Mouse (Mus musculus): ENCODE results near the gene Map3k3. TPM values are rescaled to one million over a fixed set of nuclear protein-coding genes. Genes with fewer than 3 reads are reported as not detected.
A peak's percentile ranks its signal among the peaks of the same experiment; 100 is the strongest.

Map3k3 gene
- polyA plus RNA-seq, 1 experiment from 2014 or later, result 33.4 TPM

DNA sequence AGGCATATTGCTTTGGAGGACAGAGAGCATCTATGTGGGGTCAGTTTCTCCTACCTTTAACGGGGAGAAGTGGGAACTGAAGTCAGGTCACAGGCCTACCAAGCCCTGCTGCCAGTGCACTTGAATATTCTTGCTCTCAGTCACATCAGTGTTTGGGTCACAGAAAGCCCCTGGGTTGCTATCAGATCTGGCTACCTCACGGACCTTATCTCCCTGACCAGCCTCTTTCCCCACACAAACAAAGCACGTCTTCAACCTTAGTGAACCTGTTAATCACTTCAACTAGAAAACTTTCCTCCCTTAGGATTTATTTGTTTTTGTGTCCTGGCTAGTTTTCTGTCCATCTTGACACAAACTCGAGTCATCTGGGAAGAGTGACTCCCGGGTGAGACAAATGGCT, 92.0 kb downstream of the Map3k3 start:
- 53% methylated on average over 5 of the region's 5 CpGs for WGBS
- H3K4me1 ChIP-seq (ENCODE audit: insufficient read depth), result no peaks in the 10 kb centered on the region
- no peak for TF ChIP-seq CTCF (IDR thresholded peaks at IDR 0.05; ENCODE audit: low read depth)
- no peak overlapping the region for H3K9ac ChIP-seq
- no peak overlapping the region for H3K27ac ChIP-seq (ENCODE audit: low read depth)
- ATAC-seq (ENCODE audit: insufficient read depth), result no peak
- no peak overlapping the region for H3K4me2 ChIP-seq
- peaks cover 3% of the 10 kb centered on the region; the same call in 1 of the 2 replicates for H3K36me3 ChIP-seq (ENCODE audit: insufficient read depth)
- H3K9me3 ChIP-seq (ENCODE audit: low read depth, low read length), result no peaks in the 10 kb centered on the region
- no peak overlapping the region for H3K4me3 ChIP-seq (ENCODE audit: low read depth, low read length)
- no peak for DNase-seq
- H3K27me3 ChIP-seq (ENCODE audit: insufficient read depth, low read length), result no peaks in the 10 kb centered on the region

- Histone ChIP-seq H3K9ac (no peak overlapping the region), H3K27me3 (ENCODE audit: insufficient read depth, low read length) (no peaks in the 10 kb centered on the region), H3K4me2 (no peak overlapping the region), H3K4me3 (ENCODE audit: low read depth, low read length) (no peak overlapping the region), H3K27ac (ENCODE audit: low read depth) (no peak overlapping the region), H3K9me3 (ENCODE audit: low read depth, low read length) (no peaks in the 10 kb centered on the region), H3K36me3 (ENCODE audit: insufficient read depth) (no peaks in the 10 kb centered on the region), H3K4me1 (ENCODE audit: insufficient read depth) (no peaks in the 10 kb centered on the region)
- DNase-seq (no peak), ATAC-seq (ENCODE audit: insufficient read depth) (no peak)
- no peak for TF ChIP-seq CTCF (IDR thresholded peaks at IDR 0.05; ENCODE audit: low read depth)
- WGBS, result 68% methylated on average over 5 of the region's 5 CpGs
Observed at GRCm38 (mm10) chr11:106178036-106178782, 93.8 kb downstream of the Map3k3 start.

- Histone ChIP-seq H3K9ac (no peak overlapping the region), H3K4me2 (no peak overlapping the region), H3K36me3 (ENCODE audit: insufficient read depth) (no peaks in the 10 kb centered on the region), H3K4me1 (ENCODE audit: insufficient read depth) (no peaks in the 10 kb centered on the region), H3K27me3 (ENCODE audit: insufficient read depth, low read length) (no peaks in the 10 kb centered on the region), H3K27ac (ENCODE audit: low read depth) (no peak overlapping the region), H3K9me3 (ENCODE audit: low read depth, low read length) (no peaks in the 10 kb centered on the region), H3K4me3 (ENCODE audit: low read depth, low read length) (no peak overlapping the region)
- no peak for DNase-seq
- no peak for ATAC-seq (ENCODE audit: insufficient read depth)
- no peak for TF ChIP-seq CTCF (IDR thresholded peaks at IDR 0.05; ENCODE audit: low read depth)
- WGBS, result 66% methylated on average over 7 of the region's 7 CpGs
Observed at GRCm38 (mm10) chr11:106179711-106180448, 95.5 kb downstream of the Map3k3 start.

DNA sequence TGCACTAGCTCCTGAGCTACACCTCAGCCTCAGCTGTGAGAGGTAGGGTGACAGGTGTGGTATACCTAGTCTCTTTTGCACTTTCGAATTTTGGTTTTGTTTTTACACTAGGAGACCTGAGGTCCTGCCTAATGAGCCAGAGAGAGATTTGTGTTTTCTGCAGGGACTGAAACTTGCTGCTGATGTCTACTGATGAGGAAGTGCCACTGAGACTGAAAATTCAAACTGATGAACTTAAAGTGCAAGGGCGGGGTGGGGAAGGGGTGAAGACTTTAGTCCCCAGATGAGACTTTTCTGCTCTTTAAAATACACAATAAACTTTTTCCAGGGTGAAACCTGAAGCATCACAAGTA, 96.0 kb downstream of the Map3k3 start:
- no peaks in the 10 kb centered on the region for H3K9me3 ChIP-seq (ENCODE audit: low read depth, low read length)
- 82% methylated on average over 2 of the region's 2 CpGs for WGBS
- no peak overlapping the region for H3K9ac ChIP-seq
- H3K4me3 ChIP-seq (ENCODE audit: low read depth, low read length), result no peak overlapping the region
- no peak for DNase-seq
- no peaks in the 10 kb centered on the region for H3K4me1 ChIP-seq (ENCODE audit: insufficient read depth)
- TF ChIP-seq CTCF (IDR thresholded peaks at IDR 0.05; ENCODE audit: low read depth), result no peak
- no peak overlapping the region for H3K4me2 ChIP-seq
- ATAC-seq (ENCODE audit: insufficient read depth), result no peak
- H3K36me3 ChIP-seq (ENCODE audit: insufficient read depth), result no peaks in the 10 kb centered on the region
- no peak overlapping the region for H3K27ac ChIP-seq (ENCODE audit: low read depth)
- H3K27me3 ChIP-seq (ENCODE audit: insufficient read depth, low read length), result no peaks in the 10 kb centered on the region

GRCm38 (mm10) chr11:106187326-106187725, 102.9 kb downstream of the Map3k3 start:
- Histone ChIP-seq H3K9me3 (ENCODE audit: low read depth, low read length) (no peaks in the 10 kb centered on the region), H3K4me3 (ENCODE audit: low read depth, low read length) (no peak overlapping the region), H3K4me1 (ENCODE audit: insufficient read depth) (no peaks in the 10 kb centered on the region), H3K9ac (no peak overlapping the region), H3K27ac (ENCODE audit: low read depth) (no peak overlapping the region), H3K4me2 (no peak overlapping the region), H3K36me3 (ENCODE audit: insufficient read depth) (peaks cover 7% of the 10 kb centered on the region; the same call in 1 of the 2 replicates), H3K27me3 (ENCODE audit: insufficient read depth, low read length) (no peaks in the 10 kb centered on the region)
- DNase-seq, result no peak
- TF ChIP-seq CTCF (IDR thresholded peaks at IDR 0.05; ENCODE audit: low read depth), result no peak
- no peak for ATAC-seq (ENCODE audit: insufficient read depth)
- 84% methylated on average over 4 of the region's 4 CpGs for WGBS

GRCm38 (mm10) chr11:106191716-106192115, 107.3 kb downstream of the Map3k3 start:
- Histone ChIP-seq H3K27ac (ENCODE audit: low read depth) (no peak overlapping the region), H3K4me2 (no peak overlapping the region), H3K9me3 (ENCODE audit: low read depth, low read length) (no peaks in the 10 kb centered on the region), H3K27me3 (ENCODE audit: insufficient read depth, low read length) (no peaks in the 10 kb centered on the region), H3K4me1 (ENCODE audit: insufficient read depth) (0 out of 2 replicates have a peak, but pooled peaks cover 5% of the 10 kb centered on the region), H3K36me3 (ENCODE audit: insufficient read depth) (peaks cover 5% of the 10 kb centered on the region; the same call in 1 of the 2 replicates), H3K9ac (no peak overlapping the region), H3K4me3 (ENCODE audit: low read depth, low read length) (no peak overlapping the region)
- no peak for DNase-seq
- ATAC-seq (ENCODE audit: insufficient read depth), result no peak
- 95% methylated on average over 3 of the region's 3 CpGs for WGBS
- TF ChIP-seq CTCF (IDR thresholded peaks at IDR 0.05; ENCODE audit: low read depth), result no peak

DNA sequence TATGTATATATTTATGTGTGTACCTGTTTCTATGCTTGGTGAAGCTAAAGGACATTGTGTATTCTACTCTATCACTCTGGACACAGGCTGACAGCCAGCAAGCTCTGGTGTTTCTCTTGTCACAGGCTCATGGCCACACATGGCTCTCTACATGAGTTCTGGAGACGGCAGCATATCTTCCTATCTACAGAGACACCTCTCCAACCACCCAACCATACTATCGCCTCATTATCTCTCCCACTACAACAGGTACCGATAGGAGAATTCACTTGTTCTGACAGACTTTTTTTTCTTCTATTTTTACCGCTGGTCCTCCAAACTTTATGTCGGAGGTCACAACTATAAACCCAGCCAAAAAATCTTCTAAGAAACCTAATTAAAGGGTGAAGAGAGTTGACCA, 107.8 kb downstream of the Map3k3 start:
- TF ChIP-seq CTCF (IDR thresholded peaks at IDR 0.05; ENCODE audit: low read depth), result no peak
- H3K27me3 ChIP-seq (ENCODE audit: insufficient read depth, low read length), result no peaks in the 10 kb centered on the region
- H3K4me3 ChIP-seq (ENCODE audit: low read depth, low read length), result peak overlapping the region; percentile 55
- WGBS, result 76% methylated on average over 5 of the region's 5 CpGs
- H3K27ac ChIP-seq (ENCODE audit: low read depth), result no peak overlapping the region
- H3K9ac ChIP-seq, result no peak overlapping the region
- H3K9me3 ChIP-seq (ENCODE audit: low read depth, low read length), result no peaks in the 10 kb centered on the region
- peaks cover 9% of the 10 kb centered on the region; the same call in 1 of the 2 replicates for H3K36me3 ChIP-seq (ENCODE audit: insufficient read depth)
- ATAC-seq (ENCODE audit: insufficient read depth) (no peak), DNase-seq (no peak)
- H3K4me2 ChIP-seq, result peak overlapping the region; percentile 75
- 0 out of 2 replicates have a peak, but pooled peaks cover 5% of the 10 kb centered on the region for H3K4me1 ChIP-seq (ENCODE audit: insufficient read depth)

All from lung, embryonic 14.5 days (tissue).